Mouse (Mus musculus): Measurements from ENCODE around the gene Fip1l1. TPM values are rescaled to one million over a fixed set of nuclear protein-coding genes. Genes with fewer than 3 reads are reported as not detected.

The Fip1l1 gene
- polyA plus RNA-seq, 1 experiment from 2014 or later: 66.5 TPM

- Histone ChIP-seq H3K27me3 (ENCODE audit: control insufficient read depth, insufficient read depth, low read length) (no peaks in the 10 kb centered on the region), H3K4me3 (ENCODE audit: low read depth, low read length) (no peak overlapping the region), H3K4me2 (no peak overlapping the region), H3K4me1 (ENCODE audit: control insufficient read depth, insufficient read depth, low read length) (no peaks in the 10 kb centered on the region), H3K36me3 (ENCODE audit: control insufficient read depth, insufficient read depth, low read length) (no peaks in the 10 kb centered on the region), H3K27ac (ENCODE audit: low read depth, low read length) (no peak overlapping the region), H3K9ac (ENCODE audit: low read depth, low read length) (no peak overlapping the region), H3K9me3 (replicated peaks; ENCODE audit: control insufficient read depth, low read length) (no peaks in the 10 kb centered on the region)
- no peak for ATAC-seq (replicated peaks; ENCODE audit: insufficient number of reproducible peaks, low FRiP score, low TSS enrichment)
- 74% methylated on average over 4 of the region's 4 CpGs for WGBS (ENCODE audit: insufficient replicate concordance)
Measured at GRCm38 (mm10) chr5:74640504-74640903, 105.3 kb downstream of the Fip1l1 start.

DNA sequence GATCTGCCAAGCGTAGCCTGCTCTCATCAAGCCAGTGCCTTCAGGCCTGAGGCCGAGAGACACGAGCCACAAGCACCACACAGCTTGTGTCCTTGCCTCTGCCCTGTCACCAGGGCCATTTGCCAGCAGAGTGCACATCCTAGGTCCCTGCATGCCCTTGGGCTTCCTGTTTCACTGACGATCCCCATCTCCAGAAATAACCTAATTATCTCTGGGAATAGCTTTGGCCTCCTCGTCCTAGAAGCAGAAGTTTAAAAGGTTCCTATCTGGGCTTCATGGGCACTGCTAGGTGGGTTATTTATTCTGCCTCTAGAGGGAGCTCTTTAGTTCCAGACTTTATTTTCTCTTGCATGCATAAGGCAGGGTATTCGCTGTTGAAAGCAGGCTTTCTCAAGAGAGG is 105.8 kb downstream of the Fip1l1 start:
- ATAC-seq (replicated peaks; ENCODE audit: insufficient number of reproducible peaks, low FRiP score, low TSS enrichment): no peak

GRCm38 (mm10) chr5:74642291-74642690 is 107.0 kb downstream of the Fip1l1 start:
- whole genome bisulfite sequencing (ENCODE audit: insufficient replicate concordance): 63% methylated on average over 2 of the region's 2 CpGs
- peaks cover 3% of the 10 kb centered on the region; the same call in 1 of the 2 replicates for H3K4me1 ChIP-seq (ENCODE audit: control insufficient read depth, insufficient read depth, low read length)
- ATAC-seq (replicated peaks; ENCODE audit: insufficient number of reproducible peaks, low FRiP score, low TSS enrichment): no peak
- no peak overlapping the region for H3K4me3 ChIP-seq (ENCODE audit: low read depth, low read length)
- no peaks in the 10 kb centered on the region for H3K27me3 ChIP-seq (ENCODE audit: control insufficient read depth, insufficient read depth, low read length)
- H3K9ac ChIP-seq (ENCODE audit: low read depth, low read length): no peak overlapping the region
- no peak overlapping the region for H3K4me2 ChIP-seq
- H3K27ac ChIP-seq (ENCODE audit: low read depth, low read length): no peak overlapping the region
- H3K36me3 ChIP-seq (ENCODE audit: control insufficient read depth, insufficient read depth, low read length): no peaks in the 10 kb centered on the region
- no peaks in the 10 kb centered on the region for H3K9me3 ChIP-seq (replicated peaks; ENCODE audit: control insufficient read depth, low read length)

More for the DNA sequence above, 105.8 kb downstream of the Fip1l1 start:
- no peaks in the 10 kb centered on the region for H3K36me3 ChIP-seq (ENCODE audit: control insufficient read depth, insufficient read depth, low read length)
- no peak overlapping the region for H3K4me3 ChIP-seq (ENCODE audit: low read depth, low read length)
- H3K9ac ChIP-seq (ENCODE audit: low read depth, low read length): no peak overlapping the region
- H3K4me1 ChIP-seq (ENCODE audit: control insufficient read depth, insufficient read depth, low read length): no peaks in the 10 kb centered on the region
- H3K27me3 ChIP-seq (ENCODE audit: control insufficient read depth, insufficient read depth, low read length): no peaks in the 10 kb centered on the region
- no peaks in the 10 kb centered on the region for H3K9me3 ChIP-seq (replicated peaks; ENCODE audit: control insufficient read depth, low read length)
- H3K4me2 ChIP-seq: no peak overlapping the region
- no peak overlapping the region for H3K27ac ChIP-seq (ENCODE audit: low read depth, low read length)
- WGBS (ENCODE audit: insufficient replicate concordance): 28% methylated on average over 6 of the region's 6 CpGs

- Histone ChIP-seq H3K4me3 (ENCODE audit: low read depth, low read length) (no peak overlapping the region), H3K4me2 (no peak overlapping the region; the same call in 1 of the 2 replicates), H3K9ac (ENCODE audit: low read depth, low read length) (no peak overlapping the region), H3K9me3 (replicated peaks; ENCODE audit: control insufficient read depth, low read length) (no peaks in the 10 kb centered on the region), H3K27me3 (ENCODE audit: control insufficient read depth, insufficient read depth, low read length) (no peaks in the 10 kb centered on the region), H3K27ac (ENCODE audit: low read depth, low read length) (no peak overlapping the region), H3K36me3 (ENCODE audit: control insufficient read depth, insufficient read depth, low read length) (no peaks in the 10 kb centered on the region), H3K4me1 (ENCODE audit: control insufficient read depth, insufficient read depth, low read length) (peaks cover 12% of the 10 kb centered on the region)
- WGBS (ENCODE audit: insufficient replicate concordance): 12% methylated on average over 5 of the region's 6 CpGs
- ATAC-seq (replicated peaks; ENCODE audit: insufficient number of reproducible peaks, low FRiP score, low TSS enrichment): no peak
Measured at GRCm38 (mm10) chr5:74647584-74647984, 112.3 kb downstream of the Fip1l1 start.

DNA sequence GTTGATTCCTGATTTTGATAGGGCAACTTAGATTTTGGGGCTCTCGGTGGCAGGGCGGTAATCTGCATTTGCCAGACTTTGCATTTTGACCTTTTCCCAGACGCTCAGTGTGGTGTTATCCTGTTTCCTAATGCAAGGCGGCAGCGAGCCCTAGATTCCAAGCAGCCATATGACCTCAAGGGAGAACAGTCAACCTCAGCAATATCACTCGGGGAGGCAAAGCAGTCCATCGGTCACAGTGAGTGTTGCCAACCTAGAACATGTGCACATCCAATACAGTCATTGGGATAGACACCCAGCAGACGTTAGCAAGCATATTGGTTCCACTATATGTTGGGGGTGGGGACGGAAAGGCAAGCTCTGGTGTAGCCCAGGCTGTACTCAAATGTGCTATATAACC is 113.0 kb downstream of the Fip1l1 start:
- H3K9ac ChIP-seq (ENCODE audit: low read depth, low read length): no peak overlapping the region
- H3K27ac ChIP-seq (ENCODE audit: low read depth, low read length): no peak overlapping the region
- H3K9me3 ChIP-seq (replicated peaks; ENCODE audit: control insufficient read depth, low read length): no peaks in the 10 kb centered on the region

More for the DNA sequence above, 113.0 kb downstream of the Fip1l1 start:
- 54% methylated on average over 9 of the region's 9 CpGs for WGBS (ENCODE audit: insufficient replicate concordance)
- Histone ChIP-seq H3K4me1 (ENCODE audit: control insufficient read depth, insufficient read depth, low read length) (peaks cover 12% of the 10 kb centered on the region), H3K4me3 (ENCODE audit: low read depth, low read length) (no peak overlapping the region), H3K27me3 (ENCODE audit: control insufficient read depth, insufficient read depth, low read length) (no peaks in the 10 kb centered on the region), H3K4me2 (no peak overlapping the region), H3K36me3 (ENCODE audit: control insufficient read depth, insufficient read depth, low read length) (no peaks in the 10 kb centered on the region)
- ATAC-seq (replicated peaks; ENCODE audit: insufficient number of reproducible peaks, low FRiP score, low TSS enrichment): no peak

Other genes starting within 250 kb of the Fip1l1 start
- gene Scfd2, start 3.7 kb upstream of the Fip1l1 start, polyA plus RNA-seq (2014; fragmentation: Nextera tagmentation; extraction: Ambion mirVana): 12.5 and 12.9 TPM in 2 replicates
- gene Lnx1, start 167.5 kb downstream of the Fip1l1 start, polyA plus RNA-seq (2014; fragmentation: Nextera tagmentation; extraction: Ambion mirVana): 0.56 and 0.70 TPM in 2 replicates